Mouse (Mus musculus): Measurements from ENCODE around the gene Sh3tc1. TPM values are rescaled to one million over a fixed set of nuclear protein-coding genes. Genes with fewer than 3 reads are reported as not detected.
A peak's percentile ranks its signal among the peaks of the same experiment; 100 is the strongest.

Sh3tc1 gene
- total RNA-seq, 2 experiments from 2014 or later, result 12.9 to 16.2 TPM

DNA sequence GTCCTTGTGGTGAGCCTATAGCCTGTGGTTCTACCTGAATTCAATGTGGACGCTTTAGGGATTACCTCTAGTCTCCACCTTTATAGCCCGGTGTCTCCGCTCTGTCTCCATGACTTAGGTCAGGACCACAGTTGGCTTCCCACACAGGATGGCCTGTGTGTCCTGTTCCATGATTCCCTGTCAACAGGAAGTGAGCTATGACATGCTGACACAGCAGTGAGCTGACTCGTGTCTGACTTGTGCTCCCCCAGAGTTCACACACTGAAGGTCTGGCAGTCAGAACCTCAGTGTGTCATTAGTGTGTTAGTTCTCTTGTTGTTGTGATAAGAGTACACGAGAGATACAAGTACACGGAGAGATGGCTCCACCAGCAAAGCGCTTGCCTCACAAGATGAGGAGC is 11.2 kb upstream of the Sh3tc1 start:
- no peak for DNase-seq

DNA sequence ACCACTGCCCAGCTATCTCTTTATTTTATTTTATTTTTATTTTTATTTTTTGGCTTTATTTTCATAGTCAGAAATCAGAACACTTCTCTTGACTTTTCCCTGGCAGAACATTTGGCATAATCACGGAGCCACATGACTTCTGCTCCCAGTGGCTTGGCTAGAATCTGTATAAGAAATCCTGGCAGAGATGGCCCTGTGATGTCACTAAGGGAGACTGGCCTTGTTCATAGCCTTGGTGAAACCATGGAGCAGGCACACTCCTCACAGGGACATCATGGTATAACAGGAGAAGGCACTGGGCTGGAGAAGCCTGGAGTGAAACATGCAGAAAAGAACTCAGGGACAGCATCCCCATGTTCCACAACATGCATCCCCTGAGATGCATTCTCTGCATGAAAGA is 10.2 kb upstream of the Sh3tc1 start:
- DNase-seq, result no peak

DNA sequence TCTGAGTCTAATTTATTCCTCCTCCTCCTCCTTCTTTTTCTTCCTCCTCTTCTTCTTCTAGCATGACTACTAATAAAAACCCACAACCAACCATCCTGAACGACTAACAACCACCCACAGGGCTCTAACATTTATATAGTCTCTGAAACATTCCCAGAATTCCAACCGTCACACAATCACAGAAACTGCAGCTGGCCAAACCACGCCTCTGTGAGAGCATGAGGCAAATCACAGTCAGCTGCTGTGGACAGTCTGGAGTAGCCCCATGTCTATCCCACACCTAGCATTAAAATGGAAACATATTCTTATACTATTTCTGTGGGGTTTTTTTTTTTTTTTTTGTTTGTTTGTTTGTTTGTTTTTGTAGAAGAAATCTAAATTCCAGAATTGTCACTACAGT is 9.6 kb upstream of the Sh3tc1 start:
- DNase-seq, result no peak

DNA sequence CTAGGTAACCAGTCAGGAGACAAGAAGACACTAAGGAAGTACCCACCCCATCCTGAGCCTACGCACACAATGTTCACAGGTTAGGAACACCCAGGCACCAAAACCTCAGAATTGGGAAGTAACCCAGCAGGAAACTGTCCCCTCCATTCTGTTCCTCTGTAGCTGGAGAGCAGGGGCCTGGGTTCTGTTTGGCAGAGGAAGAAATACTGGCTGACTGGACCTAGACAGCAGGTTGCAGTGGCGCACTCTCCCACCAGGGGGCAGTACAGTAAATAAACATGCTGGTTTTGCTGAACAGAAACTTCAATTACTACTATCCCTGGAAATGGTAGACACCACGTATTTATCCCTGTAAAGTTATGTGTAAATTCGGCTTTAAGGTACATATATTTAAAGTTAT is 7.1 kb upstream of the Sh3tc1 start:
- peak; percentile 88 for DNase-seq

DNA sequence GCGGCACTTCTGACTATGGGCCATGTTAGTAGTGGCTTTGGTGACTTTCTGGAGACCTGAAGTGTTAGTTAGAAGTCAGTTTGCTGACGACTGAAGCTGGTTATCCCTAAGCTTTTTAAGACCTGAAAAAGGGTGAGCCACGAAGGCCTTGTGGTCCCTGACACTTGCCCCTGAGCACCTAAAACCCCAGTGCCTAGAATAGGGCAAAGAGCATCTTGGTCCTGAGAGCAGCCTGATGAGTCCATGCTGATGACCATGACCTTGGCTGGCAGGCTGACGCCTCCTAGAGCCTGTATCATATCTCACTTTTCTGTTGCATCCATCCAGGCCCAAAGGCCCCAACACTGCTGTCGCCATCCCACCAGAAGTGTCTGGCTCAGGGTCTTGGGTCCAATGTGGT is 5.6 kb upstream of the Sh3tc1 start:
- no peak for DNase-seq

DNA sequence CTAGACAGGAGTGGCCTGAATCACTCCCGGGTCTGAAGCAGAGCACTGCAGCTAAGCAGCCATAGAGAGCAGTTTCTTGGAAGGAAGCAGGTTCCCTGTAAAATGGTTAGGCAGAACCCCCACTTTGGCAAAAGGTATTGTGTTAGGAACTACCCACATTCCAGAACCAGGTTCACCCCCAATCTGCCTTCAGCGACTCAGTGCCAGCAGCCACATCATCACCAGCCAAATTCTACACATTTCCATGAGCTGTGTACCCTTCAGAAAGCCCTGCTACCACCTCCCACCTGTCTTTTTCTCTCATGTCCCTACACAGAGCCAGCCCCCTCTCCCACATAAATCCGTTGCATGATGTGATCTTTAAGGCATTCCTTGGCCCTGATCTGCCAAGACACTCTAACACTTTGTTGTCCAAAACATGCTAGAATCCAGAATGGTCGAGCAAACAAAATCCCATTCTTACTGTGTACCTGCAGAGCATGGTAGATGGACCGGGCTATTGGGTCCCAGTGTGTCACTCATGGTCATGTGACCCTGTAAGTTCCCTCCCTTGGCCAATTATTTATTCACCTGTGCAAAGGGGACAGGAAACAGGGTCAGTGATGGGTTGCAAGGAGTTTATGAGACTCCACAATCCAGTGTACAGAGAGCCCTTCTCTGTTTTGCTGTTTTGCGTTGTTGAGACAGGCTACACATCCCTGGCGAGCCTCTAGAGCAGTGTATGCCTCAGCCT is 4.4 kb upstream of the Sh3tc1 start:
- DNase-seq, result no peak

DNA sequence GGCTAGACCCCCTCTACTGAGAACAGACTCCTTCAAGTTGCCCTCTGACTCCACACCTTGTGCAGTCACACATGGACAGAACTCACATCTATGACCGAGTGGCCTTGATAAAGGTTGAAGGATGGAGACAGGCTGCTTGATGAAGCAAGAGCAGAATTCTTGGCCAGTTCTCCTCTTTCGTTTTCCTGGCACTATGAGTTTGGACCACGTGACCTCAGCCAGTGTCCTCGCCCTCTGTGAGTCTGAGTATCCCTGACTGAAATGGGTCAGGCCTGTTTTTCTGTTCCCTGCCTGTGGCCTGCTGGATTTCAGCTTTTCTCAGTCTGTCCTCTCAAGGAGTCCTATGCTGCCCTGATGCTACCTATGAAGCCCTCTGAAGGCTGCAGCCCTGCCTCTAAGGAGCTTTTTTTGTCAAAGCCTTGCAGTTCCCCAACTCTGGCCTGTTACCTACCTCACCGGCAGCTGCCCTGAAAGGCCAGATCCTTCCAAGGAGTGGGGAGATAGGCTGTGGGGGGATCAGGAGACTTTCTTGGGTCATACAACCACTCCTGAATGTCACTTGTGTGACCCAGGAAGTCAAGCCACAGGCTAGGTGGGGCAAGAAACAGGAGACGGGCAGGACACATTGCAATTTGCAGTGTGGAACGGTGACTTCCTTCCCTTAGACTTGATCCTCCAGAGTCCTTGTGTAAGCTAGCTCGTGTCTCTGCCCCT is 3.6 kb upstream of the Sh3tc1 start:
- DNase-seq, result no peak

DNA sequence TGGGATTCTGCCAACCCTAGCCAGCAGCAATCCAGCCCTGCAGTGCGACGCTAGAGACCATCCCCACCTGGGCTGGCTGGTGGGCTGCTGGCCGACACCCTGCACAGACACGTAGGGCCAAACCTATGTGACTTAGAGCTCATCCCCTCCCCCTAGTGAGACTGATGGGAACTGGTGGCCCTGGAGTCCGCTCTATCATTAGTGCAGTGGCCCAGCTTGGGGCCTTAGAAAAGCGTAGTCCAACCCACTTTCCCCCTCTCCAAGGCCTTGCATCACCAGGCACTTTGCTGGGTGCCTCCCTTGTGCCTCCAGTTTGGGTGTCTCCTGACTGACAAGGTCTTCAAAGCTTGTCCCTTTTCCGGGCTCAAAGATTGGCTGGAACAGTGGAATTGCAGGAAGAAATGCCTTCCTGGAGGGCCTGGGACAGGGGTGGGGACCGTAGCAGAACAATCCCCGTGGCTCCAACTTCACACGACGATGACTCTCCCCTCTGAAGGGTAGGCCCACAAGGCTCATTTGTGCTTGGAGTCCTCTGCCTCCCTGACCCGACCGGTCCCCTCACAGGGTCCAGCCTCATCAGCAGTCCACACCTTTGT is 1.5 kb upstream of the Sh3tc1 start:
- no peak for DNase-seq

DNA sequence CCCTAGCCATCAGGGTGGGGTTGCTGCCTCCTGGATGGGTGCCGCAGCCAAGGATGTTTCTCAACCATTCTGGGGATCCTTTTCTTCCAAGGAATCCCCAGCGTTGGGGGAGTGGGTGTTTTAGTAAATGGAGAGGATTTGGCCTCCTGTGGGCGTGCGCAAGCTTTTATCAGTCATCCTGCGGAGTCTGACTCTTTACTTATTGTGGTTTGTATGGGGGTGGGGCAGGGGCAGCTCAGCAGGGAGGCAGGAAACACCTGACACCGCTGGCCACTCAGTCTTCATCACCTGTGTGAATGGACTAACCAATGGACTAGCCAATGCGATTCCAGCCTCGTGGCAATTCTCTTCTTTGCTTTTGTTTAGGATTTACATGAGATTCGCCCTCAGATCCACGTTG is 929 bp upstream of the Sh3tc1 start:
- DNase-seq, result no peak

DNA sequence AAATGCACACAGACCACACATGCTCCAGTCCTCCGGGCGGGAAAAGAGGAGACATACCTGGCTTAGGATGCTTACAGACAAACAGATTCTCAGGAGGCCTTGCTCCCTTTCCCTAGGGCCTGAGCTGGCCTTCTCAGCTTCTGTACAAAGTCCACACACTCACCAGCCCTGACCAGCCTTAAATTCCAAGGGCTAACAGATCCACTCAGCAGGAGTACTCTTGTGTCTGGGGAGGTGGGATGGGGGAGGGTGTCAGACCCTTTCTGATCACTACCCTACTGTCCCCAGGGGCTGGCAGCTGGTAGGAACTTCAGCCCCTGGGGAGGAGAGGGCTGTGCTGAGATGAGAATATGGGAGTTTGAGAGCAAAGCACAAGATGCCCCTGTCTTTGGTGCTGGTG is 782 bp downstream of the Sh3tc1 start:
- no peak for DNase-seq

DNA sequence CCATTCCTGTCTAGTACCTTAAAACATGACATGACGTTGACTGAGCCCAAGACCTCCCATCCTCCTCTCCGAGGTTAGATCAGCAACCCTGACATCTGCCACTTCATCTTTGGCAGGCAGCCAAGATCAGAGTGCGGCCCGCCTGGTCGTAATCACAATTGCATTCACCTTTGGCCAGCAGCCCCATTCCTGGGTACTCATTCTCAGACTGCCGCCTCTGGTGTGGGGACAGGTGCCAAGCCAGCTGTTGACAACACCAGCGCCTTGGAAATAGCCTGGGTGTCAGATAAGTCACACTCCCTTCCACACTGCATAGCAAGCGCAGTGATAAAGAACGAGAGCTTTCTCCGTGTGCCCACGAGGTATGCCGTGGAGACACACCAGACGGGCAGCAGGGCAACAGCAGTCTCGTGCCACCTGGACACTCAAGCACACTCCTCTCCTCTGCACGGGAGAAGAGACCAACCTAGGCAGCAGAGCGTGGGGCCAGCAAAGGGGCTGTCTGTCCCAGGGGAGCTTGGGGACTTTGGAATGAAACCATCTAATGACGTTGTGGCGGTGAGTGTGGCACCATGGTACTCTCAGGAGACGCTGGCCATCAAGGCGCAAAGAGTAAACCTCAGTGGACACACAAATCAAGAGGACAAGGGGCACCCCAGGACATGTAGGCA is 2.4 kb downstream of the Sh3tc1 start:
- peak; percentile 79 for DNase-seq

DNA sequence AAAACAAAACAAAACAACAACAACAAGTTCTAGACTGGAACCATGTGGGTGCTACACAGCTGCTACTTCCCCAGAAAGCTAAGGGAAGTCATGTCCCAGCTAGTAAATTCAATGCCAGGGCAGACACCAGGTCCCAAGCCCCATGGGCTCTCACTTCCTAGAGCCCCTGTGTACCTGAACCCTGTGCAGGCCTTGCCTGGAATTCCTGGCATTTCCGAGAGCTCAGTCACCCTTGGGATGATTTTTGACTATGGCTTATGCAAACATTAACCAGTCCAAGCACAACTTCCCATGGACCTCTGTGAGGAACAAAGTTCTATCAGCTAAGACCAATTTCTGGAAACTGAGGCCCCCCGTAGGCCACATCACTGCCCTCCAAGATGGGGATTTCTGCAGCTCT is 6.3 kb downstream of the Sh3tc1 start:
- DNase-seq, result no peak

DNA sequence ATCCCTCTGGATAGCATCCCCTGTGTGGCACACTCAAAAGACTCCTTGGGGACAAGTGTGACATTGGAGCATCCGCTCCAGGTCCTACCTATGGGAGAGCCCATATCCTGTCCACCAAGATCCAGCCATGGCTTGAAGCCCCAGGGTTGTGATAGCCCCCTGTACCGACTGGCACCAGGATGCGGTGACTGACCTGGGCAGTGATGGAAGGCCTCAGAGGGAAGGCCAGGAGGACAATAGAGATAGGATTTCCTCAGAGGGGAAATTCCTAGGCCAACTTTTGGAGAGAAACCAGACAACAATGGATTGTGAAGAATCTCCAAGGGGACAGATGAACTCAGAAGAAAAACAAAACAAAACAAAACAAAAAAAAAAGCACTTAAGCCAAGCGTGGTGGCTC is 8.8 kb downstream of the Sh3tc1 start:
- no peak for DNase-seq

DNA sequence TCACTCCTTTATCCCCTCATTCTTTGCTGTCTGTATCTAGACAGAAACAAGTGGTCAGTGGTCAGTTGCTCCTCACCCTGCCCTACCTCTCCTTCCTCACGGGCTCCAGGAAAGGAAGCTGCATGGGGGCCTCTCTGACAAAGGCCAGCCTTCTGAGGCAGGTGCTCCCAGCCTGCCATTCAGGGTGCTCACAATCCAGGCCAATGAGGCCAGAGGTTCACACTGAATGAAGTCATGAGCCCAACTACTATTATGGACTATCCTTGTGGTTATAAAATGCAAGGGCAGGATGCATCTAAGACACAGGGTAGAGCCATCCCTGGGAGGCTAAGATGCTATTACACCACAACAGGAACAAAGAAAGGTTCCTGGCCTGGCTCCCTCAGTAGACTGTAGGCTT is 9.2 kb downstream of the Sh3tc1 start:
- DNase-seq, result no peak

DNA sequence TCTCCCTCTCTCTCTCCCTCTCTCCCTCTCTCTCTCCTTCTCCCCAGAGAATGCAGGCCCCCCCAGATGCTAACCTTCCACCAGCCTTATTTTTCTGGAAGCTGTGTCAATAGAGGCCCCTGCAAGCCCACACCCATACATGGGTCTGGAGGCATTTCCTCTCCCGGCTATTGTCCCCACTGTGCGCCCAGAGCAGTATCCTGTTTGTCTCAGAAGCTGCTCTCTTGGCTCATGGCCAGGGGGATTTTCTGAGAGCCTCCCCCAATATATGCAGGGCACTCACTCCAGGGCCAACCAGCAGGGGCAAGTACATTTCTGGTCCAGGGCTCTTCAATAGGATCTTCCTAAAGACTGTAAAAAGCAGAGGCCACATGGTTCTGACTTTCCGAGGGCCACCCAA is 9.9 kb downstream of the Sh3tc1 start:
- peak; percentile 76 for DNase-seq

DNA sequence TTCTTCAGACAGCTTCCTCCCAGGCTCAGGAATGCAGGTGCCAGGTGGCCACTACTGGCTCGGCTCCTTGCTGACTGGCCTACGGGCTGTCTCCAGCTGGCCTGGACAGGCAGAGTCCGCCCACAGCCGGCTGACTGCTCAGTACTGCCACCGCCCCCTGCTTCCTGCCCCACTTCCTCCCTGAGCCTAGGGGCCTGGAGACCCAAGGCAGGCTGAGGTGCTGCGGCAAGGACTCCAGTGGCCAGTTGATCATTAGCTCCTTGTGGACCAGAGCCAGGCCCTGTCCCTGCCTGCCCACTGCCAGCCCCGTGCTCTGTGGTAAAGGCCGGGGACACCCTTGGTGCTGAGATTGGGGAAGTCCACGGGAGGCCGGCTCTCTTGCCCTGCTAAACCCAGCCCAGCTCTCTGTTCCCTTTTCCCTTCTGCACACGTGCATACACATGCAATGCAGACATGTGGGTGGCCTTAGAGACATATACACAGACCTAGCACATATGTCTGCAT is 10.8 kb downstream of the Sh3tc1 start:
- peak; percentile 72 for DNase-seq

DNA sequence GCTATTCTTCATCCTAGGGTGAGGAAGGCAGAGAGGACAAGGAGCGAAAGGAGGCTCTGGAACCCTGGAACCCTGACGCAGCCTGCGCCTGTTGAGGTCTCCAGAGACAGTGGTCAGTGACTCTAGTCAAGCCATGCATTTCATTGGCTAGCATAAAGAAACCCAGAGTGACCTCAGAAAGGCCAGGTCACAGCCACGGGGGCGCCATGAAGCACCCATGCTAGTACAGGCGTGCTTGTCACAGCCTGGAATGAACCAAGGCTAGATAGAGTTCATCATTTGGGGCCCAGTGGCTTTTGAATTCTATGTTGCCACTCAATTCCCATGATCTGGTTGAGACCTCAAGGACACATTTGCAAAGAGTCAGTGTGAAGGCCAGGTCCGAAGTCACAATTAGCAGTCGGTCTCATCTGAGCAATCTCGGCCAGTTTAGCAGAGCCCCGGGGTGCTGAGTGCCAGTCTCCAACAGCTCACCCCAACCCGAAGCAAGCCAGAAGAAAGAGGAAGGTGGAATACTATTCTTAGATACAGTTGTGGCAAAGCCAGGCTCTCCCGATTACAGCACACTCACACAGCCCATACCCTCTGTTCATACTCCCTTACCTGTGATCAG is 11.3 kb downstream of the Sh3tc1 start:
- DNase-seq, result no peak

DNA sequence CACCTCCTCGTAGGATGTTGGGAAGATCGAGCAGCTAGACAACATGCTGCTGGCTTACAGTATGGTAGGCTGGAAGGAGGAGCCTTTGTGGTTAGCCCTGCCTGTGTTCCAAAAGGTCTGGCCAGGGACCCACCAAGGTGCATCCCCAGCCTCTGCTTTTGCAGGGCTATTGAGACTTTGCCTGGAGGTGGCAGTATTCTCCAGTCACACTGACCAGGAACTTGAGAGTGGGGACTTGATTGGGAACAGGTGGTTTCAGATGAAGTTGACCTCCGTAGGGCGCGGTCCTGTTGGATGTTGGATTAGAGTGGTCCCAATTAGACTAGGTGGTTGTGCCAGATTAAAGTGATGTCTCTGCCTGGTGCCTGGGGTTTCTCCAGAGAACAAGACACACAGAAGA is 12.3 kb downstream of the Sh3tc1 start:
- no peak for DNase-seq

DNA sequence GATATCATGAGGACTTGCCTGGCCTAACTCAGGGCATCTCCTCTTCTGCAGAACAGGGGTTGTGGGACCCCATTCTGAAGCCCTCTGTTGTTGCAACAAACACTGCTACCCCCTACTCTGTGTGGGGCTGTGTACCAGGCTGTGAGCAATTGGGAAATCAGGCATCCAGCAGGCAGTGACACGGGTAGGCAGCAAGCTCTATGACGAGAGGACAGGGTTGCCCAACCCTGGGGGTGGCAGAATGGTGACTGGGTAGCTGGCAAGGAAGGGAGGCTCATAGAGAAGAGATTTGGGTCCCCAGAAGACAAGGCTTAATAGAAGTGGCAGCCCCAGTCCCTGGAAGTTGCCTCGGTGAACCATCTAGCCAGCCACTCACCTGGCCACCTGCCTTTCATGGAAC is 13.9 kb downstream of the Sh3tc1 start:
- no peak for DNase-seq

DNA sequence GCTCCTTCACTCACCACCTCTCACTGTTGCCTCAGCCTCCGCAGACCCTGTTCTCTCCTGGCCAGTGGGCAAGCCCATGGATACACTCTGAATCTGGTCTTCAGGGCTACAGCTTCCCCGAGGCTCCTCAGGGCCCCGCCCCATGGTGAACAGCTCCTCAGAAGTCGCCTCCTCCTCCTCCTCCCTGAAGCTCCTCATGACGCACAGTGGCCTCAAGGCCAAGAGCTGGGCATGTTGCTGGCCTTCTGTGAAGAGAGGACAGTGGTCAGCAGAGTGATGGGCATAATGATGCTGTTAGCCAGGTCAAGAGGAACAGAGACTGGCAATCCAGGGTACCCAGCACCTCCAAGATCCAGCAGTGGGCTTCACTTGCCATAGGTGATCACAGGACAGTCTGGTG is 15.9 kb downstream of the Sh3tc1 start:
- no peak for DNase-seq

DNA sequence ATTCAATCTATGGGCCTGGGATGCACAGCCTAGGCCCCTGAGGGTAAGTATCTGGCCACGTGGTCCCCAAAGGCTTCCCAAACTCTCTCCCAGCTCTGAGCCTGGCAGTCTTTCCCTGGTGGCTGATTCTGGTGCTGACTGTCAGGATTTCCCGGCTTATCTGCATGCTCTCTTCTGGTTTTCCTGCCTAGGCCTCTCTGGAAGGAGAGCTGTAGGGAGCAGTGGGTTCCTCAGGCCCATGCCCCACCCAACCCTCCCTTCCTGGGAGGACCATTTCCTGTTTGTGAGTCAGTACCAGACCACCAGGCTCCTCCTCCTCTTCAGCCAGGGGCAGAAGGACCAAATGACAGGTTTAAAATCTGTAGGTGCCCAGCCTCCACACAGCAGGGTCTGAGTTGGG is 17.1 kb downstream of the Sh3tc1 start:
- no peak for DNase-seq

DNA sequence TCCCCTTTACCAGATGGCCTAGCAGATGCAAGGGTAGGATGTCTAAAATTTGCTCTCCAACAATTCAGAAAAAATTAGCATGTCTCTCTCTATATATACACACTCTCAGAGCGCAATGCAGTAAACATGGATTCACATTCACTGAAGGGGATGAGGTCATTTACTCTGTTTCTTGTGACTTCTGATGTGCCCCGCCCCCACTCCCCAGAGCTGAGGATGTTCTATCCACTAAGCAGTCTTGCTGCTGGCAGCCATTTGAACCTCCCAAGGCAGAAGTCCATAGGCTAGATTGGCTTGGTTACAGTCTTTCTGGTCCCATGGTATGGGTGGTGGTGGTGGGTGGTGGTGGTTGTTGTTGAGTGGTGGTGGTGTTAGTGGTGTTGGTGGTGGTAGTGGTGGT is 17.9 kb downstream of the Sh3tc1 start:
- no peak for DNase-seq

DNA sequence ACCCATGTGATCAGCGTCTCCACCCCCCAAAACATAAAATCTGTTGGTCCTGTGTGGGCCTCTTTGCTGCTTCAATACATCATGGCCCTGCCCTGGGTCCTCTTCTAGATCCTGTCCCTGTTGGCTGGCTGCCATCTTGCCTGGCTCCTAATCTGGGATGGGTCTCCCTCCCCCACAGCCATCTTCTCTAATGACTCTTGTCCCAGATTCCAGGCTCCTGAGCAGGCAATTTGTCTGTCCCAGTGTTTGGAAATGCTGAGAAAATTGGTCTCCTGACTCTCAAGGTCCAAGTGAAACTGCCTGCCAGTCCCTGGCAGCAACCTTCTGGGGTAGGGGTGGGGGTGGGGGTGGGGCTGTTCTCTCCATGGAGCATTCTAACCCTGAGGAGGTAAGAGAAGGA is 19.9 kb downstream of the Sh3tc1 start:
- DNase-seq, result peak; percentile 68

All from heart, postnatal 4 days (tissue).